Mouse (Mus musculus) heart, adult 2 months (tissue): ENCODE results near the gene Fndc4.

Experiments
- CTCF ChIP-seq: fragments of 200-600 bp; IDR thresholded peaks from 2 replicates; pipeline ENCODE4 v1.8.1; 2022; ENCODE audit warnings: antibody characterized with exemption, mild to moderate bottlenecking, moderate library complexity
- EP300 ChIP-seq: fragments of 200-500 bp; IDR thresholded peaks from 2 replicates; pipeline ENCODE4 v1.6.1; 2011; ENCODE audit warnings: low read depth, low read length, control low read depth; ENCODE audit not compliant: insufficient read depth
- POLR2A ChIP-seq: fragments of 200-500 bp; IDR thresholded peaks from 2 replicates; pipeline ENCODE4 v1.6.1; 2011; ENCODE audit warnings: mild to moderate bottlenecking, low read depth, low read length, control low read depth; ENCODE audit not compliant: insufficient read depth

DNA sequence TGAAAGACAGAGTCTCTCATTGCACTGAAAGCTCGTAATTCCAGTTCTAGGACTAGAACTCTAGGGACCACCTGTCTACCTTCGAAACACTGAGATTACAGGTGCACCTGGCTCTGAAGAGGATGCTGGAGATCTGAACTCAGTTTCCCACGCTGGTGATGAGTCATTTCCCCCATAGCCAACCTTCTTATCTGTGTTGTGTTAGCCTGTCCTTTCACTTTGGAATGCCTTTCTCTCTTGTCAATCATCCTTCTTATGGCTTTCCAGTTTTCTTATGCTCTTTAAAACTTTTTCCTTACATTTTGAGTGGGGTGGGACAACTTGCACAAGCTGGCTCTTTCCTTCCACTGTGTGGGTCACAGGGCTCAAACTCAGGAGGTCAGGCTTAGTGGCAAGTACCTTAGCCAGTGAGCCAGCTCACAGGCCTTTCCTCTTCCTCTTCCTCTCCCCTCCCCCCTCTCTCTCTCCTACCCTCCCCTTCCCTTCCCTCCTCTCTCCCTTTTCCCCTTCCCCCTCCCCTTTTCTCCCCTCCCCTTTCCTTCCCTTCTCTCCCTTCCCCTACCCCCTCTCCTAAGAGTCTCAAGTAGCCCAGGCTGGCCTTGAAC, 6.2 kb downstream of the Fndc4 start:
- TF ChIP-seq CTCF (no peak), POLR2A (no peak), EP300 (no peak)
